ENCODE assay signal across 25 mouse cellular contexts in genomic region chr2:147840936-147841335, GRCm38 (mm10).
"Had no signal": no experiment of that assay in that cellular context is flagged by ENCODE, and none has a peak within 500 bp of the region (broad histone marks: within the 10 kb centered on the region; RNA-seq: fewer than 3 reads in every experiment).

No protein-coding gene starts in this region.

- H3K4me2 ChIP-seq: heart, embryonic 12.5 days; hindbrain, embryonic 12.5 days; hindbrain, embryonic 15.5 days; kidney, embryonic 15.5 days; limb, embryonic 12.5 days; liver, embryonic 11.5 days had no signal

- ATAC-seq: forebrain, postnatal 0 days; hindbrain, postnatal 0 days; intestine, embryonic 16.5 days had no signal

- H3K36me3 ChIP-seq: heart, embryonic 10.5 days; heart, embryonic 12.5 days; hindbrain, embryonic 10.5 days; hindbrain, embryonic 12.5 days; hindbrain, embryonic 15.5 days; kidney, embryonic 15.5 days; limb, embryonic 10.5 days; limb, embryonic 12.5 days had no signal

- H3K9ac ChIP-seq: forebrain, postnatal 0 days; heart, embryonic 12.5 days; hindbrain, embryonic 12.5 days; hindbrain, embryonic 15.5 days; kidney, embryonic 15.5 days; limb, embryonic 12.5 days had no signal

- H3K27ac ChIP-seq: gastrocnemius, adult 2 months; heart, embryonic 10.5 days; hindbrain, embryonic 10.5 days; hindbrain, embryonic 12.5 days; hindbrain, embryonic 15.5 days; hindbrain, postnatal 0 days; kidney, embryonic 15.5 days; kidney, postnatal 0 days; left cerebral cortex, adult 2 months; limb, embryonic 10.5 days; limb, embryonic 12.5 days had no signal

- H3K9me3 ChIP-seq: heart, embryonic 10.5 days; heart, embryonic 12.5 days; hindbrain, embryonic 10.5 days; hindbrain, embryonic 12.5 days; hindbrain, embryonic 15.5 days; kidney, embryonic 15.5 days; limb, embryonic 10.5 days; limb, embryonic 12.5 days had no signal

- H3K27me3 ChIP-seq: heart, embryonic 12.5 days; kidney, embryonic 15.5 days; limb, embryonic 12.5 days had no signal

- H3K4me3 ChIP-seq: gastrocnemius, adult 2 months; heart, embryonic 10.5 days; heart, embryonic 12.5 days; hindbrain, embryonic 10.5 days; hindbrain, embryonic 12.5 days; hindbrain, embryonic 15.5 days; kidney, embryonic 15.5 days; left cerebral cortex, adult 2 months; limb, embryonic 10.5 days; limb, embryonic 12.5 days had no signal

- H3K4me1 ChIP-seq: heart, embryonic 10.5 days; heart, embryonic 12.5 days; hindbrain, embryonic 10.5 days; hindbrain, embryonic 12.5 days; hindbrain, embryonic 15.5 days; kidney, embryonic 15.5 days; limb, embryonic 10.5 days; limb, embryonic 12.5 days had no signal

- DNase-seq: forebrain, postnatal 0 days; gastrocnemius, adult 2 months; gastrocnemius, postnatal 10 days; gastrocnemius, postnatal 25 days; heart, adult 18-20 months; heart, postnatal 10 days; heart, postnatal 4 days; kidney, adult 11 months; kidney, adult 2 months; kidney, adult 9 months; kidney, postnatal 14 days; kidney, postnatal 36 days had no signal
